Mouse (Mus musculus) liver, embryonic 13.5 days (tissue): ENCODE measurements around the gene Fbln5. TPM values are rescaled to one million over a fixed set of nuclear protein-coding genes. Genes with fewer than 3 reads are reported as not detected.

Experiments
- ATAC-seq: fragments of 200-750 bp; cut with Nextera tagmentation; 2 replicates; pipeline ENCODE4 v1.8.0; 2017; ENCODE audit warnings: low read depth, mild to moderate bottlenecking, moderate number of reproducible peaks, moderate library complexity
- DNase-seq: peaks from one replicate; pipeline ENCODE4 v3.0.0; 2022
- H3K27ac ChIP-seq: fragments of 300-500 bp; sonication (generic); 2 replicates; pipeline ENCODE4 v1.5.1; 2015; ENCODE audit warnings: moderate library complexity, mild to moderate bottlenecking, inconsistent platforms
- H3K27me3 ChIP-seq: fragments of 300-500 bp; sonication (generic); 2 replicates; pipeline ENCODE4 v1.6.1; 2015; ENCODE audit warnings: mild to moderate bottlenecking, inconsistent platforms
- H3K36me3 ChIP-seq: fragments of 300-500 bp; sonication (generic); 2 replicates; pipeline ENCODE4 v1.6.1; 2015; ENCODE audit warnings: mild to moderate bottlenecking, inconsistent platforms
- H3K4me1 ChIP-seq: fragments of 300-500 bp; sonication (generic); replicated peaks from 2 replicates; pipeline ENCODE4 v1.6.1; 2015; ENCODE audit warnings: inconsistent platforms
- H3K4me2 ChIP-seq: fragments of 300-500 bp; sonication (generic); 2 replicates; pipeline ENCODE4 v1.6.1; 2015; ENCODE audit warnings: inconsistent platforms, mild to moderate bottlenecking, moderate library complexity
- H3K4me3 ChIP-seq: fragments of 300-500 bp; sonication (generic); replicated peaks from 2 replicates; pipeline ENCODE4 v1.5.1; 2015; ENCODE audit warnings: mild to moderate bottlenecking, inconsistent platforms
- H3K9ac ChIP-seq: fragments of 300-500 bp; sonication (generic); 2 replicates; pipeline ENCODE4 v1.6.1; 2015; ENCODE audit warnings: mild to moderate bottlenecking, inconsistent platforms
- H3K9me3 ChIP-seq: fragments of 300-500 bp; sonication (generic); replicated peaks from 2 replicates; pipeline ENCODE4 v1.6.1; 2016; ENCODE audit warnings: inconsistent platforms
- WGBS: fragments of 180-500 bp; shearing (Covaris S2); methylation state at CpG from one replicate; pipeline ENCODE4 v1.1.7; 2015; ENCODE audit not compliant: insufficient replicate concordance; 5-methylcytosine and 5-hydroxymethylcytosine counted together
- polyA plus RNA-seq: library from polyadenylated mRNA; unstranded; fragments of >200 nt; fragmentation: Nextera tagmentation; extraction: Ambion mirVana; gene quantifications from 2 replicates; pipeline ENCODE4 v1.2.1, GENCODE M21; 2015

The Fbln5 gene
- polyA plus RNA-seq, 1 experiment from 2014 or later = 5.6 TPM

DNA sequence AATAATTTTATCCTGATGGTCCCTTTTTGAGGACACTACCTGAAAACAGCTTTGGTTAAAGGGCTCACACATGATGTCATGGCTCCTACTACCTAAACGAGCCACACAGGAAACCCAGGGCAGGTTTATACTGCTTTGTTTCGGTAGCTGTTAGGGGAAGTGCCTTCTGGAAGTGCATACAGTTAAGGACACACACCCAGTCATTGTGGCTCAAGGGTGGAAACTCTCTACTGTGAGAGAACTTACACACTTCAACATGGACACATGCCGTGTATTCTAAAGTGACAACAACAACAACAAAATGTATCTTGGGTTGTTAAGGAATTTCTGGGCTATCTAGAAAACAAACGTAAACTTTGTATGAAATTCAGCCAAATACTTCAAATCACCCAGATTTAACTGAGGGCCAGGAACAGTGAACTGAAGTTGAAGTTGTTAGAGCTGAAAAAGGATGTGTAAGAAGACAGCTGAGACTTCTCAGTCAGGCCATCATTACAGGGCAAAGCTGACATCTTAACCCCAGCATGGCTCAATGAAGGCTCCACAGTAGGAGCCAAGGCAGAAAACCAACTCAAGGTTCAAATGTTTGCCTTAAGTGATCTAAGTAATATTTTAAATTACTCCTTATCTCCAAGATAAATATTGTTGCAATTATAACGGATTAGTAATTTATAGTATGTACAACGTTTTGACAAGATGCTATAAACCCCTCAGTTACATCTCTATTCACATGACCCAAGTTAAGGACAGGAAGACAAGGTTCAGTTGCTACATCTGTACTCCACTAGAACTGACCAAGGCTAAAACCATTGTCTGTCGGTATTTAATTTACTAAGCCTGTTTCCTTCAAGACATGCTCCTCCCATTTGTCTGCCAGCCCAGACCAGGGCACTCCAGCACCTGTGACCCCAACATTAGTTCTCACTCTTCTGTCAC is 13.6 kb upstream of the Fbln5 start:
- Histone ChIP-seq H3K4me3 (no peak overlapping the region), H3K9ac (no peak overlapping the region), H3K27me3 (no peaks in the 10 kb centered on the region), H3K4me1 (no peaks in the 10 kb centered on the region), H3K9me3 (no peaks in the 10 kb centered on the region), H3K36me3 (peaks cover 23% of the 10 kb centered on the region), H3K4me2 (no peak overlapping the region), H3K27ac (no peak overlapping the region)
- 56% methylated on average over 7 of the region's 7 CpGs for WGBS
- ATAC-seq (no peak), DNase-seq (no peak)

DNA sequence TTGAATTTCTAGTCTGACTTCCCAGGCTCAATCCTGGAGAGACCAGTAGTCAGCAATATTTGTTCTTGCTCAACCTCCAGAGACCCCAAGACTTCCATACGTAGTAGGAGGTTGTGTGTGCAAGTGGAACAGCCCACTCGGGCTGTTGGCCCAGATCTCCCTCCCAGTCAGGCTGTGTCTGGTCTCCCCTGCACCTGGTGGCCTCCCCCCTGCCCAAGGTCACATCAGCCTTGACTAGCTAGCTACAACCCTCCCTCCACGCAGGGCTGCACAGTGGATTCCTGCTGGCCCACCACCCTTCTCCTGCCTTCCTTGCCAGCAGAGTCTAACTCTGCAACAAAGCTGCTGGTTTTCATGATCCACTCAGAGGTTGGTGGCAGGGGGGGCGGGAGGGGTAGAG is 12.4 kb upstream of the Fbln5 start:
- Histone ChIP-seq H3K9ac (no peak overlapping the region), H3K9me3 (no peaks in the 10 kb centered on the region), H3K4me3 (no peak overlapping the region), H3K27ac (peak overlapping the region; percentile 13; the same call in 1 of the 2 replicates), H3K4me2 (no peak overlapping the region), H3K4me1 (no peaks in the 10 kb centered on the region), H3K27me3 (no peaks in the 10 kb centered on the region), H3K36me3 (peaks cover 15% of the 10 kb centered on the region; the same call in 1 of the 2 replicates)
- DNase-seq = no peak
- ATAC-seq = no peak
- 67% methylated on average over 4 of the region's 4 CpGs for WGBS

DNA sequence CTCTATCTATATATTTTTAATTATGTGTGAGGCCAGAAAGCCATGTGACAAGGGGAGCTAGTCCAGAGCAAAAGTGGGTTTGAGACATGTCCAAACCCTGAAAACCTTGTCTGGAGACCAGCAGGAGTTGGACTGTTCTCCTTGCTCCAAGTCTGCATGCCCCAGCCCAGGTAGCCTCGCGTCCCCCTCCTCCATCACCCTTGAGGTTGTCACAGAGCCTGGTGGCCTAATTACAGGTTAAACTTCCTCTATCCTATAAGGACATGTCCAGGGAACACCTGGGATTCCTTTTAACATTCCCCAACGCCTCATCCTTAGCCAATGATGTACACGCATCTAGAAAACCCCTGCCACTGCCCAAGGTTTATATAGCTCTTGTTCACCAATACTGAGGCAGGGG is 4.3 kb upstream of the Fbln5 start:
- Histone ChIP-seq H3K4me1 (peaks cover 8% of the 10 kb centered on the region; the same call in 1 of the 2 replicates), H3K27me3 (peaks cover 29% of the 10 kb centered on the region), H3K36me3 (no peaks in the 10 kb centered on the region), H3K27ac (no peak overlapping the region), H3K9me3 (no peaks in the 10 kb centered on the region), H3K9ac (no peak overlapping the region), H3K4me3 (no peak overlapping the region), H3K4me2 (no peak overlapping the region)
- DNase-seq (no peak), ATAC-seq (no peak)
- WGBS = 66% methylated on average over 4 of the region's 4 CpGs

DNA sequence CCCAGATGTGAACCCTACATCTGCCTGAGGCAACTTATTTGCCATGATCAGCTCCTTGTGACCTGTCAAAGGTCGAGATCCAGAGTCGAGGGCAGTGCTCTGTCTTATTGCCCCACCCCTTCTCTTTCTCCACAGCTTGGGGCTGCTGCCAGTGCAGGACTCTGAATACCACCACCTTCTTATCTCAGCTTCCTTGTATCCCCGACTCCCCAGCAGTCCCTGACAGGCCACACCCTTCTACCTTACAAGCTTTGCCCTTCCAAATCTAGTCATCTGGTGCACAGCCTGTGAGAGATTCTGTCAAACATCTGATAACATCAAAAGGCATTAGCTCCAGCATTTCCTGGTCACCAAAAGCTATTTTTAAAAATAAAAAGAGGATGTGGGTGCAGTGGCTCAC is 2.7 kb upstream of the Fbln5 start:
- Histone ChIP-seq H3K9ac (no peak overlapping the region), H3K27me3 (peaks cover 43% of the 10 kb centered on the region), H3K4me1 (peaks cover 8% of the 10 kb centered on the region; the same call in 1 of the 2 replicates), H3K27ac (no peak overlapping the region), H3K36me3 (no peaks in the 10 kb centered on the region), H3K4me3 (no peak overlapping the region), H3K4me2 (no peak overlapping the region), H3K9me3 (no peaks in the 10 kb centered on the region)
- peak; percentile 23; the same call in 1 of the 2 replicates for ATAC-seq
- DNase-seq = no peak
- 3% methylated on average over 3 of the region's 3 CpGs for WGBS

DNA sequence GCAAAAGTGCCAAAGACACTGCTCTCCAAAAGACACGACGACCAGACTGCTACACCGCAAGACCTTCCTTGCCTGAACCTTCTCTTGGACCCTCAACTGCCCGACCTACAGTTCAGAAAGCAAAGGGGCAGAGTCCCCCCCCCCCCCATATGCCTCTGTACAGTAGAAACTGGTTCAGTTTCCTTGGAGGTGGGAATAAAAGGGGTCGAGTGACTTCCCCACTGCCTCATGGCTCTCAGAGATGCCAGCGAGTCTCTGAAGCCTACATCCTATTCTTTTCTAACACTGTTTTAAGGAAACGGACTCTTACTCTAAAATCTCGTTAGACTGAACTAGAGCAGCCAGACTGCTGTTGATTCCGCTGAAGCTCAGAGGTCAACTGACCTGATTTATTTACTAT is 715 bp upstream of the Fbln5 start:
- peak overlapping the region; percentile 48; the same call in 1 of the 2 replicates for H3K4me3 ChIP-seq

DNA sequence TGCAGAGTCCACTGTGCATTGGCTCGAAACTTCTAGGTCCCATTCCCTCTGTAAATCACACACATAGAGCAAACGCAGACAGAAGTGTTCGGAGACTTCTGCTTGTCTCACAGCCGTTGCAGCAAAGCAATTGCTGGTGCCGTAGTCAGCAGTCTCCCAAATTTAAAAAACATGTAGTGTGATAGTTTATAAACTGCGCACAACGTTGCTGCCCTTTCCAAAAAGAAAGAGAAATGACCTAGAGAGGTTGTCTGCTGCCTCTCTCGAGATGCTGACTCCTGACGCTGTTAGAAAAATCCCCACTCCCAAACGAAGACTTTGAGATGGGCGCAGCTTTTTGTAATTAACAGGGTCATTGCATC is 628 bp downstream of the Fbln5 start:
- DNase-seq = no peak
- Histone ChIP-seq H3K4me2 (peak overlapping the region; percentile 70), H3K9me3 (no peaks in the 10 kb centered on the region), H3K27ac (no peak overlapping the region), H3K36me3 (no peaks in the 10 kb centered on the region), H3K4me3 (peak overlapping the region; percentile 48), H3K27me3 (peaks cover 43% of the 10 kb centered on the region), H3K4me1 (peaks cover 8% of the 10 kb centered on the region; the same call in 1 of the 2 replicates), H3K9ac (no peak overlapping the region)
- no peak for ATAC-seq
- WGBS = 30% methylated on average over 11 of the region's 11 CpGs

More for the DNA sequence above, 715 bp upstream of the Fbln5 start:
- no peaks in the 10 kb centered on the region for H3K36me3 ChIP-seq
- no peak overlapping the region for H3K9ac ChIP-seq
- peaks cover 8% of the 10 kb centered on the region; the same call in 1 of the 2 replicates for H3K4me1 ChIP-seq
- H3K4me2 ChIP-seq = peak overlapping the region; percentile 70
- peaks cover 43% of the 10 kb centered on the region for H3K27me3 ChIP-seq
- no peaks in the 10 kb centered on the region for H3K9me3 ChIP-seq
- DNase-seq (no peak), ATAC-seq (no peak)
- no peak overlapping the region for H3K27ac ChIP-seq
- 26% methylated on average over 9 of the region's 9 CpGs for WGBS

DNA sequence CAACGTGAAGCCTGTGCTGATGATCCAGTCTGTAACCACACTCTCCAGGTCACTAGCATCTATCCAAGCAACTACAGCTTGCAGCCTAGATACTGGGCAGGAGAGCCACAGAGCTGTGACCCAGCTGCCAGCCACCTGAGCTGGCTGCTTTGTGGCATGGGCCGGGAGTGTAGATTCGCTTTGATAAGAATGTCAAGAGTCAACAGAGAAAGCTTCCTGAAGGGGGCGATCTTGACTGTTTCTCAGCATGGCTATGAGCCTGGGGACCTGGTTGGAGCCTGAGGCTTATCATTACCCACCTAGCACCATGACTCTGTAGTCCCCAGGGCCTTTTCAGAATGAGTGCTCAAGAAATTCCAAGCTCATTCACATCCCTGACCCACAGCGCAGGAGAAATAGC is 2.0 kb downstream of the Fbln5 start:
- 31% methylated on average over 5 of the region's 5 CpGs for whole genome bisulfite sequencing
- ATAC-seq (0 out of 2 replicates have a peak, but pooled peaks have one; percentile 38), DNase-seq (no peak)
- Histone ChIP-seq H3K27ac (no peak overlapping the region), H3K4me1 (peaks cover 8% of the 10 kb centered on the region; the same call in 1 of the 2 replicates), H3K4me3 (no peak overlapping the region), H3K36me3 (no peaks in the 10 kb centered on the region), H3K9ac (no peak overlapping the region), H3K27me3 (peaks cover 43% of the 10 kb centered on the region), H3K4me2 (no peak overlapping the region), H3K9me3 (no peaks in the 10 kb centered on the region)

DNA sequence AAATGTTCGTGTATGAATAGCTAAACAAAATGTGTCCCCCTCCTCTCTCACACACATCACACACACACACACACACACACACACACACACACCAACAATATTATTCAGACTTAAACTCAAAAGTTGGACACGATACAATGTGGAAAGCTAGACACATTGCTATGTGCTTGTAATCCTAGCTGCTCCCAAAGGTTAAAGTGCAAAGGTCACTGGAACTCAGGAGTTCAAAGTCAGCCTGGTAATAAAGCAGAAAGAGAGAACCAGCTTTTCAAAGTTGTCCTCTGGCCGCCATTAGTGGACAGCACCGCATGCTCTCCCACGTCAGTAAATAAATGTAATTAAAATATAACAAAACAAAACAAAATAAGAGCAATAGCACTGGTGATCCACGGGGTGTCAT is 3.1 kb downstream of the Fbln5 start:
- WGBS = 68% methylated on average over 6 of the region's 6 CpGs
- H3K27me3 ChIP-seq = peaks cover 38% of the 10 kb centered on the region
- ATAC-seq = no peak
- H3K4me3 ChIP-seq = no peak overlapping the region
- no peaks in the 10 kb centered on the region for H3K36me3 ChIP-seq
- H3K9ac ChIP-seq = no peak overlapping the region
- H3K9me3 ChIP-seq = no peaks in the 10 kb centered on the region
- H3K27ac ChIP-seq = no peak overlapping the region
- DNase-seq = no peak
- H3K4me1 ChIP-seq = peaks cover 4% of the 10 kb centered on the region; the same call in 1 of the 2 replicates
- H3K4me2 ChIP-seq = no peak overlapping the region

DNA sequence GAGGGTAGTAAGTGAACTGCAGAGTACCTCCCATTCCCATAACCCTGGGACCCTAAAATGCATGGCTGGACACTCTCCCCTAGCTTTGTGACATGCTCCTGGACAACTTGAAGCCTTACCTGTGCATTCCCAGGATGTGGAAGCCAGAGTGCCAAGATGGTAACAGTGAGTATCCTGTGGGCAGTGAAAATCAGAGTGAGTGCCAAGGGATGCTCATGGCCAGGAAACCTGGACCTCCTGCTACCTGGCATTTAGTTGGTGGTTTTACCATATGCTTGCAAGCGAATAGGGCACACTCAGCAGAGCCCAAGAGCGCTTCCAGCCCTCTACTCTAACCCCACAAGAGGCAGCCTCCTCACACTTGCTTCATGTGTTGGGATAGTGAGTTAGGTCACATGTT is 4.4 kb downstream of the Fbln5 start:
- DNase-seq = no peak
- WGBS = 57% methylated on average over 2 of the region's 2 CpGs
- Histone ChIP-seq H3K9ac (no peak overlapping the region), H3K36me3 (no peaks in the 10 kb centered on the region), H3K9me3 (no peaks in the 10 kb centered on the region), H3K27ac (no peak overlapping the region), H3K4me2 (no peak overlapping the region), H3K27me3 (peaks cover 26% of the 10 kb centered on the region), H3K4me1 (peaks cover 4% of the 10 kb centered on the region; the same call in 1 of the 2 replicates), H3K4me3 (no peak overlapping the region)
- ATAC-seq = no peak

DNA sequence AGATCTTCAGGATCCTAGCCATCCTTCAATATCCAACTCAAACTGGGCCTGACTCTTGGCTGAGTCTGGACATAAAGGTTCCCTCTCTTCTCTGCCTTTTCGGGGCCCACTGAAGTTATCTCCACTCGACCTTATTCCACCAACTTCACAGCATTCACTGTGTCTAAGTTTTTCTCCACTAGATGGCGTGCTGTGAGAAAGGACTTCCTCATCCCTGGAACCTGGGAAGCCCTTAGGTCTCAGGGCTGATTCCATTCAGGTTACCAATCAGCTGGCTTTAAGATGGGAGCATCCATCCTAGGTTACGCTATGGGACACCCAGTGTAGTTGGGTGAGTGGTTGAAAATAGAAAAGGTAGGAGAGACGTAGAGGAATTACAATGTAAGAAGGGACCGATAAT is 7.7 kb downstream of the Fbln5 start:
- WGBS = 45% methylated on average over 6 of the region's 6 CpGs
- no peak for ATAC-seq

DNA sequence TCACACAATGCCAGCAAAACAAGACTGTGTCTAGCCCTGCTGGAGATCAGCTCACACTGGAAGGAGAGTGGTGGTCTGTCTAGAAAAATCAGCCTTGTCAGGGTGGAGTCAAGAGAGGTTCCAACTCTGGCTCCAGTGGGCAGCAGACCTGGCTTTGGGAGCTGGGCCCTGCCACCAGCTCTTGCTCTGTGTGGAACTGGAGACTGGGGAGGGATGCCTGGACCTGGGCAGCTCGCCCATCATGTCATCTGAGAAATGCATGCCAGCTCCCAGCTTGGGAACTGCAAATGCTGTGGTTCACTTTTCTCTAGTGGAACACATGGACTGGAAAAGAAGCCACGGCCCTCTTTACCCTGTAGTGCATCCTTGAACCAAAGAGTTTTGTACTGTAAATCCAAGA is 8.3 kb downstream of the Fbln5 start:
- Histone ChIP-seq H3K27me3 (no peaks in the 10 kb centered on the region), H3K9ac (no peak overlapping the region), H3K4me3 (no peak overlapping the region), H3K4me1 (no peaks in the 10 kb centered on the region), H3K4me2 (no peak overlapping the region), H3K36me3 (no peaks in the 10 kb centered on the region), H3K9me3 (no peaks in the 10 kb centered on the region), H3K27ac (no peak overlapping the region)
- 22% methylated on average over 2 of the region's 2 CpGs for WGBS
- DNase-seq (no peak), ATAC-seq (no peak)

More for the DNA sequence above, 7.7 kb downstream of the Fbln5 start:
- Histone ChIP-seq H3K9ac (no peak overlapping the region), H3K4me1 (no peaks in the 10 kb centered on the region), H3K9me3 (no peaks in the 10 kb centered on the region), H3K36me3 (no peaks in the 10 kb centered on the region), H3K27me3 (no peaks in the 10 kb centered on the region), H3K27ac (no peak overlapping the region), H3K4me3 (no peak overlapping the region), H3K4me2 (no peak overlapping the region)
- no peak for DNase-seq

DNA sequence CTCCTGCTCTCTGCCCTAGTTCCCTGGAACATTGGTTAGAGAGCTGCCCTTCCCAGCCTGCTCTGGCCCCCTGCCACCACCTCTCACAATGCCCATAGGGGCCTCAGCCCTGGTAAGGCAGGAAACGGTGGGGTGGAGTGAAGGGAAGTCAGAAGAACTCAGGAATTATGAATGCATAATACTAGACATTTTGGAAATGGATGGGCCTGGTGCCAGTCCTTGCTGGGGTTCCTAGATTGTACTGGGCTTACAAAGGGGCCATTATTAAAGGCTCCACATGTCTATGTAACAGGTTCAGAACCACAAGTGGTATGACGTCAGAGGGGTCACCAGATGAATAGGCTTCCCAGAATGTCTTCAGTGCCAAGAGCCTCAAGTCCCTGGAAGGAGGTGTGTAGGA is 11.5 kb downstream of the Fbln5 start:
- 58% methylated on average over 2 of the region's 2 CpGs for WGBS
- DNase-seq (no peak), ATAC-seq (no peak)
- H3K27ac ChIP-seq = no peak overlapping the region
- no peak overlapping the region for H3K4me3 ChIP-seq
- H3K9ac ChIP-seq = no peak overlapping the region
- no peaks in the 10 kb centered on the region for H3K36me3 ChIP-seq
- no peaks in the 10 kb centered on the region for H3K4me1 ChIP-seq
- H3K4me2 ChIP-seq = no peak overlapping the region
- no peaks in the 10 kb centered on the region for H3K9me3 ChIP-seq
- H3K27me3 ChIP-seq = no peaks in the 10 kb centered on the region
